Mouse (Mus musculus): ENCODE results near the gene Lingo2. TPM values are rescaled to one million over a fixed set of nuclear protein-coding genes. Genes with fewer than 3 reads are reported as not detected.

Gene Lingo2
- total RNA-seq, 2 experiments from 2014 or later = 83.6 to 88.4 TPM

GRCm38 (mm10) chr4:35927722-35928121, 1023.8 kb downstream of the Lingo2 start:
- no peak for DNase-seq (ENCODE audit: low spot score in 2 of 2)
- intact Hi-C loops (cut with DNase I) = no loop called here

- no peak for DNase-seq (ENCODE audit: low spot score in 2 of 2)
- intact Hi-C loops (cut with DNase I) = no loop called here
Observed at GRCm38 (mm10) chr4:35917453-35917852, 1034.1 kb downstream of the Lingo2 start.

GRCm38 (mm10) chr4:35897769-35898564, 1053.6 kb downstream of the Lingo2 start:
- DNase-seq (ENCODE audit: low spot score in 2 of 2) = peak in 1 of 2 experiments; percentile 24
- intact Hi-C loops (cut with DNase I) = no loop called here

GRCm38 (mm10) chr4:35885591-35886542, 1065.7 kb downstream of the Lingo2 start:
- peak; percentile 21 to 34 for DNase-seq (ENCODE audit: low spot score in 2 of 2)
- intact Hi-C loops (cut with DNase I) = no loop called here

GRCm38 (mm10) chr4:35884946-35885460, 1066.5 kb downstream of the Lingo2 start:
- intact Hi-C loops (cut with DNase I) = no loop called here

GRCm38 (mm10) chr4:35846518-35846917, 1105.0 kb downstream of the Lingo2 start:
- no peak for DNase-seq (ENCODE audit: low spot score in 2 of 2)
- intact Hi-C loops (cut with DNase I) = no loop called here

More at GRCm38 (mm10) chr4:35884946-35885460, 1066.5 kb downstream of the Lingo2 start:
- DNase-seq (ENCODE audit: low spot score in 2 of 2) = no peak

GRCm38 (mm10) chr4:35845140-35845539, 1106.4 kb downstream of the Lingo2 start:
- peak; percentile 4 to 8 for DNase-seq (ENCODE audit: low spot score in 2 of 2)
- intact Hi-C loops (cut with DNase I) = no loop called here

- intact Hi-C loops (cut with DNase I) = no loop called here
- DNase-seq (ENCODE audit: low spot score in 2 of 2) = no peak
Observed at GRCm38 (mm10) chr4:35844518-35844917, 1107.0 kb downstream of the Lingo2 start.

- intact Hi-C loops (cut with DNase I) = no loop called here
- no peak for DNase-seq (ENCODE audit: low spot score in 2 of 2)
Observed at GRCm38 (mm10) chr4:35823322-35823870, 1128.2 kb downstream of the Lingo2 start.

- intact Hi-C loops (cut with DNase I) = no loop called here
Observed at GRCm38 (mm10) chr4:35820701-35821100, 1130.8 kb downstream of the Lingo2 start.

GRCm38 (mm10) chr4:35814698-35815097, 1136.8 kb downstream of the Lingo2 start:
- intact Hi-C loops (cut with DNase I) = no loop called here
- no peak for DNase-seq (ENCODE audit: low spot score in 2 of 2)

More at GRCm38 (mm10) chr4:35820701-35821100, 1130.8 kb downstream of the Lingo2 start:
- DNase-seq (ENCODE audit: low spot score in 2 of 2) = peak in 1 of 2 experiments; percentile 29

GRCm38 (mm10) chr4:35807497-35808210, 1143.9 kb downstream of the Lingo2 start:
- no peak for DNase-seq (ENCODE audit: low spot score in 2 of 2)
- intact Hi-C loops (cut with DNase I) = no loop called here

GRCm38 (mm10) chr4:35806881-35807464, 1144.6 kb downstream of the Lingo2 start:
- no peak for DNase-seq (ENCODE audit: low spot score in 2 of 2)
- intact Hi-C loops (cut with DNase I) = no loop called here

GRCm38 (mm10) chr4:35784255-35784921, 1167.2 kb downstream of the Lingo2 start:
- intact Hi-C loops (cut with DNase I) = no loop called here
- no peak for DNase-seq (ENCODE audit: low spot score in 2 of 2)

GRCm38 (mm10) chr4:35770810-35771209, 1180.7 kb downstream of the Lingo2 start:
- intact Hi-C loops (cut with DNase I) = no loop called here
- no peak for DNase-seq (ENCODE audit: low spot score in 2 of 2)

- intact Hi-C loops (cut with DNase I) = no loop called here
- DNase-seq (ENCODE audit: low spot score in 2 of 2) = no peak
Observed at GRCm38 (mm10) chr4:35766905-35767304, 1184.6 kb downstream of the Lingo2 start.

- intact Hi-C loops (cut with DNase I) = no loop called here
- no peak for DNase-seq (ENCODE audit: low spot score in 2 of 2)
Observed at GRCm38 (mm10) chr4:35761181-35761580, 1190.4 kb downstream of the Lingo2 start.

- no peak for DNase-seq (ENCODE audit: low spot score in 2 of 2)
- intact Hi-C loops (cut with DNase I) = no loop called here
Observed at GRCm38 (mm10) chr4:35752121-35752860, 1199.3 kb downstream of the Lingo2 start.

Data from left cerebral cortex, postnatal 25 days (tissue).